Mouse (Mus musculus) midbrain, postnatal 0 days (tissue): ENCODE data around the gene Ptgis. TPM values are rescaled to one million over a fixed set of nuclear protein-coding genes. Genes with fewer than 3 reads are reported as not detected.

ENCODE experiments used
- ATAC-seq: fragments of 200-750 bp; cut with Nextera tagmentation; 2 replicates; pipeline ENCODE4 v1.8.0; 2017; ENCODE audit warnings: moderate number of reproducible peaks, mild to moderate bottlenecking, moderate TSS enrichment, moderate library complexity; ENCODE audit not compliant: low FRiP score
- DNase-seq: peaks from one replicate; pipeline ENCODE4 v3.0.0-alpha.2; 2015; ENCODE audit warnings: low spot score
- H3K27ac ChIP-seq: fragments of 300-500 bp; sonication (generic); 2 replicates; pipeline ENCODE4 v1.5.1; 2014; ENCODE audit warnings: low read depth, mild to moderate bottlenecking, low read length, mixed read lengths
- H3K27me3 ChIP-seq: fragments of 300-500 bp; sonication (generic); 2 replicates; pipeline ENCODE4 v1.6.1; 2014; ENCODE audit warnings: low read length, control low read depth, mixed read lengths; ENCODE audit not compliant: insufficient read depth
- H3K36me3 ChIP-seq: fragments of 300-500 bp; sonication (generic); 2 replicates; pipeline ENCODE4 v1.6.1; 2014; ENCODE audit warnings: low read length, control low read depth, mixed read lengths; ENCODE audit not compliant: insufficient read depth
- H3K4me1 ChIP-seq: fragments of 300-500 bp; sonication (generic); 2 replicates; pipeline ENCODE4 v1.6.1; 2014; ENCODE audit warnings: mild to moderate bottlenecking, control low read depth, antibody characterized with exemption, low read length, mixed read lengths; ENCODE audit not compliant: insufficient read depth
- H3K4me2 ChIP-seq: fragments of 300-500 bp; sonication (generic); 2 replicates; pipeline ENCODE4 v1.6.1; 2014; ENCODE audit warnings: low read depth, mild to moderate bottlenecking, low read length, mixed read lengths; ENCODE audit not compliant: poor library complexity, severe bottlenecking
- H3K4me3 ChIP-seq: fragments of 300-500 bp; sonication (generic); 2 replicates; pipeline ENCODE4 v1.5.1; 2014; ENCODE audit warnings: low read depth, mild to moderate bottlenecking, low read length, moderate library complexity
- H3K9ac ChIP-seq: fragments of 300-500 bp; sonication (generic); replicated peaks from 2 replicates; pipeline ENCODE4 v1.6.1; 2014; ENCODE audit warnings: mild to moderate bottlenecking, low read length, moderate library complexity, mixed read lengths; ENCODE audit not compliant: poor library complexity, severe bottlenecking
- H3K9me3 ChIP-seq: fragments of 300-500 bp; sonication (generic); 2 replicates; pipeline ENCODE4 v1.6.1; 2016; ENCODE audit warnings: low read length, control low read depth
- CTCF ChIP-seq: IDR thresholded peaks from 2 replicates; pipeline ENCODE4 v1.5.1; 2016; ENCODE audit warnings: antibody characterized with exemption, mild to moderate bottlenecking
- WGBS: fragments of 180-500 bp; shearing (Covaris S2); extraction: QIAGEN DNeasy Blood & Tissue Kit; methylation state at CpG from one replicate; pipeline ENCODE4 v1.1.7; 2014; 5-methylcytosine and 5-hydroxymethylcytosine counted together
- polyA plus RNA-seq: library from polyadenylated mRNA; unstranded; fragments of >200 nt; fragmentation: Nextera tagmentation; extraction: Ambion mirVana; gene quantifications from 2 replicates; pipeline ENCODE4 v1.2.1, GENCODE M21; 2015
- total RNA-seq: library from RNA; depleted of rRNA; stranded (reverse); fragments of >200 nt; gene quantifications from 2 replicates; pipeline ENCODE4 v1.2.3, GENCODE M21; 2014

Ptgis gene
- total and polyA plus RNA-seq, 2 experiments from 2014 or later = 3.9 to 6.1 TPM

DNA sequence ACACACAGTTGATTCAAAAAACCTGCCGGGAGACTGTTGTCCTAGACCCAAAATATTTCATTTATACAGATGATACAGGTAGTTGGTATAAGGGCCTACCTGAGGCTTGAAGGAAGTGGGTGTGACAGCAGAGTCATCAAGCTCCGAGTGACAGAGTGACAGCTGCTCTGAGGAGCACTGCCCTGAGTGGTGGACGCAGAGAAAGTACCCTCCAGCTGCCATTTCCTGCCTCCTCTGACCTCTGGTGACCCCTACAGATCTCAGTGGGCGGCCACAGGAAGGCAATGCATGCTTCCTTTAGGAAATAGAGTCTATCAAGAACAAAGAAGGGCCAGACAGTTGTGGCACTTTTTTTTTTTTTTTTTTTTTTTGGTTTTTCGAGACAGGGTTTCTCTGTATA lies 25.4 kb upstream of the Ptgis start:
- Histone ChIP-seq H3K36me3 (no peaks in the 10 kb centered on the region), H3K27ac (no peak overlapping the region), H3K4me2 (no peak overlapping the region), H3K27me3 (no peaks in the 10 kb centered on the region), H3K4me1 (no peaks in the 10 kb centered on the region), H3K4me3 (no peak overlapping the region), H3K9ac (no peak overlapping the region), H3K9me3 (no peaks in the 10 kb centered on the region)
- no peak for TF ChIP-seq CTCF
- no peak for ATAC-seq
- WGBS = 77% methylated on average over 4 of the region's 5 CpGs
- no peak for DNase-seq

- no peaks in the 10 kb centered on the region for H3K4me1 ChIP-seq
- ATAC-seq (no peak), DNase-seq (no peak)
- H3K9ac ChIP-seq = no peak overlapping the region
- no peak overlapping the region for H3K4me3 ChIP-seq
- 92% methylated on average over 2 of the region's 2 CpGs for WGBS
- no peak overlapping the region for H3K4me2 ChIP-seq
- H3K27ac ChIP-seq = no peak overlapping the region
- no peaks in the 10 kb centered on the region for H3K9me3 ChIP-seq
- H3K27me3 ChIP-seq = no peaks in the 10 kb centered on the region
- no peaks in the 10 kb centered on the region for H3K36me3 ChIP-seq
- no peak for TF ChIP-seq CTCF
Measured at GRCm38 (mm10) chr2:167265021-167265420, 24.6 kb upstream of the Ptgis start.

DNA sequence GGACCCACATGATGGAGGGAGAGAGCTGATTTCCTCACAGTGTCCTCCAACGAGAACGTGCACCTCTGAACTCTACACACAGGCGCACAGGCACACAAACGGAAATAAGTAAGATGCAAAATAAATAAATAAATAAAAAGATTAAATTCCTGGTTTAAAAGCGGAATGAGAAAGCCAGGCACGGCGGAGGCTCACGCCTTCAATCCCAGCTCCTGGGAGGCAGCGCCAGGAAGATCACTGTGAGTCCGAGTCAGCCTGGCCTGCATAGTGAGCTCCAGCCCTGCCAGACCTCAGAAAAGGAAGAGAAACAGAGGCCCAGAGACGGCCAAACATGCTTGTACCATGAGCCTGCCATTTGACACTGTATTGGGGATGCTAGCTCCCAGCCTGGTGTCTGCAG lies 23.5 kb upstream of the Ptgis start:
- Histone ChIP-seq H3K27ac (no peak overlapping the region), H3K4me3 (no peak overlapping the region), H3K27me3 (no peaks in the 10 kb centered on the region), H3K9ac (no peak overlapping the region), H3K4me2 (no peak overlapping the region), H3K4me1 (no peaks in the 10 kb centered on the region), H3K36me3 (no peaks in the 10 kb centered on the region), H3K9me3 (no peaks in the 10 kb centered on the region)
- no peak for ATAC-seq
- no peak for DNase-seq
- no peak for TF ChIP-seq CTCF
- WGBS = 84% methylated on average over 11 of the region's 11 CpGs

GRCm38 (mm10) chr2:167263040-167263810 lies 22.8 kb upstream of the Ptgis start:
- 84% methylated on average over 8 of the region's 8 CpGs for WGBS
- no peak overlapping the region for H3K27ac ChIP-seq
- no peak overlapping the region for H3K9ac ChIP-seq
- no peak for TF ChIP-seq CTCF
- H3K4me2 ChIP-seq = no peak overlapping the region
- ATAC-seq = no peak
- no peaks in the 10 kb centered on the region for H3K27me3 ChIP-seq
- H3K4me3 ChIP-seq = no peak overlapping the region
- no peaks in the 10 kb centered on the region for H3K36me3 ChIP-seq
- DNase-seq = no peak
- H3K9me3 ChIP-seq = no peaks in the 10 kb centered on the region
- no peaks in the 10 kb centered on the region for H3K4me1 ChIP-seq

DNA sequence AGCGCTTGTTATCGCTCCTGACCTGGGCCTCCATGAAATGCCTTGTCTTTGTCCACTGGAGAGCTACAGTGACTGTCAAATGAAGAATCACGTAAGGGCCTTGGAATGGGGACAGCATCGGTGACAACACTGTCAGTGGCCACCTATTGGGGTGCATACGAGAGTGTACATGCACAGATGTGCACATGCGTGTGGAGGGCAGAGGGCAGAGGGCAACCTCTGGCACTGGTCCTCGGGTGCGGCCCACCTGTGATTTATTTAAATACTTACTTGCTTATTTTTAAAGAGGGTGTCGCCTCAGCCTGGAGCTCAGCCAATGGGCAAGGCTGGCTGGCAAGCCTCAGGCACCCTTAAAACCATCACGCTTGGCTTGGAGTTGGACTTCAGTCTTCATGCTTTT lies 22.0 kb upstream of the Ptgis start:
- no peaks in the 10 kb centered on the region for H3K36me3 ChIP-seq
- WGBS = 95% methylated on average over 10 of the region's 10 CpGs
- no peak for ATAC-seq
- no peak for TF ChIP-seq CTCF
- H3K27ac ChIP-seq = no peak overlapping the region
- H3K9me3 ChIP-seq = no peaks in the 10 kb centered on the region
- DNase-seq = no peak
- no peaks in the 10 kb centered on the region for H3K4me1 ChIP-seq
- no peak overlapping the region for H3K4me3 ChIP-seq
- H3K9ac ChIP-seq = no peak overlapping the region
- H3K27me3 ChIP-seq = no peaks in the 10 kb centered on the region
- H3K4me2 ChIP-seq = no peak overlapping the region

- H3K4me2 ChIP-seq = no peak overlapping the region
- no peak for TF ChIP-seq CTCF
- 78% methylated on average over 4 of the region's 4 CpGs for WGBS
- DNase-seq (no peak), ATAC-seq (no peak)
- H3K27ac ChIP-seq = no peak overlapping the region
- no peaks in the 10 kb centered on the region for H3K9me3 ChIP-seq
- H3K36me3 ChIP-seq = no peaks in the 10 kb centered on the region
- H3K9ac ChIP-seq = no peak overlapping the region
- H3K4me3 ChIP-seq = no peak overlapping the region
- H3K4me1 ChIP-seq = no peaks in the 10 kb centered on the region
- H3K27me3 ChIP-seq = no peaks in the 10 kb centered on the region
Measured at GRCm38 (mm10) chr2:167261106-167261505, 20.7 kb upstream of the Ptgis start.
